Mouse (Mus musculus) thymus, postnatal 0 days (tissue): Measurements from ENCODE around the gene Nt5dc3. TPM values are rescaled to one million over a fixed set of nuclear protein-coding genes. Genes with fewer than 3 reads are reported as not detected.

Source experiments
- DNase-seq: peaks from one replicate; pipeline ENCODE4 v3.0.0-alpha.2; 2015; ENCODE audit warnings: low spot score
- polyA plus RNA-seq: library from polyadenylated mRNA; unstranded; fragments of >200 nt; fragmentation: Nextera tagmentation; extraction: Ambion mirVana; gene quantifications from 2 replicates; pipeline ENCODE4 v1.2.1, GENCODE M21; 2015

Gene Nt5dc3
- polyA plus RNA-seq, 1 experiment from 2014 or later, result 0.61 TPM

DNA sequence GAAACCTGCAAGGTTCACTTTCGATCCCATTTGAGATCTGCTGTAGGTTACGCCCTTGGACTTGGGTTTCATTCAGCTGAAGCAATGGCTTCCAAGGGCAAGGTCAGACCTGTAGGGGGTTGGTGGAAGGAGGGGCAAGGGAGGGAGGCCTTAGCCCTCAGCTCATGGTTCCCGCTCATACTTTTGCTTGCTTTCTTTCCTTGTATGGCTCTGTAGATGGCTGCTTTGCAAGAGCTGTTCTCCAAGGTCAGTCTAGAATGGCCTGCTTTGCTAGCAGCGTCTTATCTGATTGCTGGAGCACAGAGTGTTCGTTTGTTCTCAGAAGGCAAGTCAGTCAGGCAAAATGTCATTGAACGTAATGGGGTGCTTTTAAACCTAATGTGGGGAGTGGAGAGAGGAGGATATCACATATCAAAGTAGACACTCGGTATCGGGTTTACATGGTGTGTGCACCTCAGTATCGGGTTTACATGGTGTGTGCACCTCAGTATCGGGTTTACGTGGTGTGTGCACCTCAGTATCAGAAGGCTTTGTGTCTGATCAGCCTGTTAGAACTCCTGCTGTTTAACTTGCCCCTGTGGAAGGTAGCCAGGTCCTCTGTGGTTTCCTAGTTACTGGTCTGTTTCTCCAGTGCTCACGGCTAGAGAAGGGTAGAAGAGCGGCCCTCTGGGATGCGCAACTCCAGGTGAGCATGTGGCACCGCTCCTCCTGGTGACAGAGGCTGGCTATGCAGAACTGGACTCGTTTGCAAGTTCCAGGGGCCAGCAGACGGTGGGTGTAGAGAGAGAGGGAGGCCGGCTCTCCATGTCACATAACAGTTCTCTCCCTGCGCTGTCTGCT is 35.7 kb downstream of the Nt5dc3 start:
- DNase-seq, result no peak

DNA sequence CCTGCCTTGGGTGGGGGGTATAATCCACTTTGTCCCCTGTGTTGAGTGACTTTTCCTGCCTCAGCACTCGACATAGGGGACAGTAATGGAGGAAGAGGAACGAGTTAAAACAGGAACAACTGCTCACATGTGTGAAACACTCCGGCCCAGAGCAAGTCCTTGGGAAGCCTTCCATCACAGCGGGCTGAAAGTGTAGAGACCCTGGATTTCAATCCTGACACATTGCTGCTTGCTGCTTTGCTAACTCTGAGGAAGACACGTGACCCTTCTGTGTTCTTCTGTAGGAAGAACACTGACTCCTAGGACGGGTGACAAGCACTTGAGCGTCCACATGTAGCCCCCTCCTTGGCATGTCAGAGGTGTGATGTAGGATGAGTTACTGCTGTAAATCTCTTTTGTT is 36.3 kb downstream of the Nt5dc3 start:
- DNase-seq, result no peak

DNA sequence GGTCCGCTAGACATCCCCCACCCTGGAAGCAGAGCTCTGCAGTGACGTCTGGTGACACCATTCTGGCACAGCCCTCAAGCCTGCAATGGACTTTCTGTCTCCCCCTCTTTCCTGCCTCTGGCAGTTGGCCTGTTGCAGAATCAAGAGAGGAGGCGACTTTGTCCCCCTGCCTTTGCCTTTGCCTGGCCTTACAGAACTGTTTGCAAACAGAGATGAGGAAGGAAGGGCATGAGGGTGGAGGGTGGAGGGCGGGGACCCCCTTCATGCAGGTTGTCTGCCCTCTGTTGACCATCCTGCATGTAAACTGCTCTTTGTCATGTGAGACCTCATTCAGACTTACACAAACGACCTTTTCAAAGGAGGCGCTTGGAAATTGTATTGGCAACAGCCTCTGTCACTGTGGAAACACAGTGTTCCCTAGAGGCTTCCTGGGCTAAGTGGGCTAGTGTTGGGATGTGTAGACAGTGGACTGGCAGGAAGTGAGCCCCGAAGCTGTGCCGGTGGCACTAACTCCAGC is 40.9 kb downstream of the Nt5dc3 start:
- DNase-seq, result no peak

DNA sequence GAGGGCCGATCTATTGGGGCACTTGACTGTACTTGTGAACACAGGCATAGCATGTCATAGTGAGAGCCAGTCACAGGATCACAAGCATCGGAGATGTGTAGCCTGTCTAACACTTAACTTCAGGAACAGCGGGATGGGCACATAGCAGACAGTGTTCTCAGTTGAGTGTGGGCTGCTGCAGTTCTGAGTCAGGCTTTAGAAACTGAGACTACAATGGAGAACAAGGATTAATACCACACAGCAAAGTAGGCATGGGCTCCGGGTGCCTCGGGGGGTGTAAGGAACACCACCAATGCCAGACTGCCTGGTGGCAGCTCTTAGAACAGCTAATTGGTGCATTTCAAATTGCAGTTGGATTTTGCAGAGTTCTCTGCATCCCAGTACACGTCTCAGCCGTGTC is 42.2 kb downstream of the Nt5dc3 start:
- DNase-seq, result no peak

DNA sequence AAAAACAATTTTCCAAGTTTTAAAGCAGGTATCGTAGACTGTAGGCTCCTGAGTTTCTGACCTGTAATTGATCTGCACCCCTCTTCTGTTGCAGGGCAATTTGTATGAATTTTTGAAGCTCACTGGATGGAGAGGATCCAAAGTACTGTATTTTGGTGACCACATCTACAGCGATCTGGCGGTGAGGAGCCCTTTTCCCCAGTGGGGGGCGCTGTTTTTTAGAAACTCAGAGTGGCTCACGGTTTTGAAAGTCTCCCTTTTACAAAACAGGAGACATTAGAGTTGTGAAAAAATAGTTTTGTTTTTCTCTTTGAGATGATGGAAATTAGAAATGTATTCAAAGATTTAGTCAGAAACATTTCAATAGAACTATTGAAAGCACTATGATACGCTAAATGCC is 45.3 kb downstream of the Nt5dc3 start:
- DNase-seq, result no peak

DNA sequence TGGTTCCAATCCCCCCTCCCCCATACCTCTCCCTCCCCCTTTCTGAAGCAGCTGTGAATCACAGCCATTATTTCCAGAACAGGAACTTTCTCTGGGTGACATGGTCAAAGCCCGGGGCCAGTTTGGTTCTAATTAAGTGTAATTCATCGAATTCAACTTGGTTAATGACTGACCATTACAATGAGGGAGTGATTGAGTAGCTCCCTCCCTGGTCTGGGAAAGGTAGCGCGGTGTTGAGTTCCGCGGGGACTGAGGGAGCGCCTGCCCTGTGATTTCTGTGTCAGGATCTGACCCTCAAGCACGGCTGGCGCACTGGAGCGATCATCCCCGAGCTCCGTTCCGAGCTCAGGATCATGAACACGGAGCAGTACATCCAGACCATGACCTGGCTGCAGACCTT is 46.1 kb downstream of the Nt5dc3 start:
- DNase-seq, result no peak

DNA sequence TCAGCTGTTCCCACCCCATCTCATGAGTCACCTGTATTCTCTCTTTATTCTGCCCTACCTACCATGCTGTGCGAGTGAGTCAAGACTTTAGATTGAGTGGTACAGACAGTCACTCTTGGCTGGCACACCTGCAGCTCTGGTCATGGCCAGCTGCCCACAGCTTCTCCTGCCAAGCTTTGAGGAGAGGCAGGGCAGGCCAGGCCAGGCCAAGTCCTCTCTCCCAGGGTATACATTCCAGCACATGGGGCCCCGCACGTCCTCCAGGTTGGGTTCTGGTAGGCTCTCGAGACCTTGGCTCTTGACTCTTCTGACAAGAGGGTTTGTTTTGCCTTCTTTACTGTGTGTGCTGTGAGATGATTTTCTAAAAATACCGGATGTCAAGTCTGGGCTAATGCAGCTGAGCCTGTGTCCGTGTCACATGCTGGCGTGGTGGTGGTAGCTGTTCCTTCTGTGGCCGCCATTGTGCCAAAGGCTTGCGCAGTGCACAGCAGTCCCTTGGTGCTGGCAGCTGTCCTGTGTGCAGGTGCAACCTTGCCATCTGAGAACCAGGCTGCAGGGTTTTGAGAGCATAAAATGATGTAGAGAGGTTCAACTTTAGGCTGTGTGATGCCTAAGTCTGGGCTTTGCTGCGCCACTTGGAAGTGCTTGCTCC is 47.2 kb downstream of the Nt5dc3 start:
- DNase-seq, result no peak

DNA sequence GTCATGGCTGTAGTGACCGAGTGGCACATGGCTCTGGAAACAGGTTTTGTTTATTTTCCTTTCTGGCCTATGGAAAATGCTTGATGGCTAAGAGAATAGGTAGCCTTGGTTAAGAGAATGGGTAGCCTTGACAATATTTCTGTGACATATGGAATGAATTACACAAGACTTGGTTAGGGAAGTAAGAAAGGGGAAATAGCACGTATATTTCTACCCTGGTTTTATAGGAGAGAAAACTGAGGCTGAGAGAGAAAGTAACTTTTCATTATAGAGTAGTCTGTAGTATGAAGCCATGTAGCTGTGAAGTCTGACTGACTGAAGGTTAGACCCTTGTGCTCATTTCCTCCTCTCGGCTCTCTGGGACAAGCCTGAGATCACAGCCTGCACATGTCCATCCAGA is 48.1 kb downstream of the Nt5dc3 start:
- DNase-seq, result no peak

DNA sequence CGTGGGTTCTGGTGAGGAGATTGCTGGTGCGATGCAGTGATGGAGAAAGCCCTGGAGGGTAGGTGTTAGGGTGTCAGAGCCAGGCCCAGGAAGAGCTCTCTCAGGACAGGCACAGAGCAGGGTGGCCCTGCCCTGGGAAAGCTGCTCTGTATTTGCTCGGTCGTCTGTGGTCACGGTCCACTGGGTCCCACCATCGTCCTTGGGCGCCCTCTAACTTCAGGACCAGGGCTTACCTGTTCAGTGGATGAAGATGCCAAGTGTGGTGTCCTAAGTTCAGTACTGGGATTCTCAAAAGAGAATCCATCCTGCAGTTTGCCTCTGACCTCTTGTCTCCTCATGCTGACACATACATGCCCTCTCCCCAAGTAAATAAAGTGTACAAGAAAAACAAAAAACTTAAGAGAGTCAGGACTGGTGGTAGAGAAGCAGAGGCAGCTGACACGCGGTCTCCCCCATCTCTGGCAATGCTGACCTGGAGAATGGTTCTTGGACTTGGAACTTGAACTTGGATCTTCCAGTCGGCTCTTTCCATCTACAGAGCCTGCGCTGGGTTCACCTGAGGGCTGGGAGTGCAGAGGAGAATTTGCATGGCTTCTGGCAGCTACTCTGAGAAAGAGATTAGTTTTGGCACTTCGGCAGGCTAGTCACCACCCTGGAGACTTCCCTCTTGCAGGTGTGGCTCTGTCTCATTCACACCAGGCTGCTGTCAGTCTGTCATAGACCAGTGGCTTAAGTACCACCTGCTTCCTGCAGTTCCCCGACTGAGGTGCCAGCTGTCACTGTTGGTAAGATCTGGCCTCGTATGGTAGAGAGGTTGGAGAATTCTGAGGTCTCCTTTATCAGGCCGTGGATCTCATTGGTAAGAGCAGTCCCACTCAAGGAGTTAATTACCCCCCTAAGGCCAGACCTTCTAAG is 49.7 kb downstream of the Nt5dc3 start:
- peak; percentile 46 for DNase-seq

DNA sequence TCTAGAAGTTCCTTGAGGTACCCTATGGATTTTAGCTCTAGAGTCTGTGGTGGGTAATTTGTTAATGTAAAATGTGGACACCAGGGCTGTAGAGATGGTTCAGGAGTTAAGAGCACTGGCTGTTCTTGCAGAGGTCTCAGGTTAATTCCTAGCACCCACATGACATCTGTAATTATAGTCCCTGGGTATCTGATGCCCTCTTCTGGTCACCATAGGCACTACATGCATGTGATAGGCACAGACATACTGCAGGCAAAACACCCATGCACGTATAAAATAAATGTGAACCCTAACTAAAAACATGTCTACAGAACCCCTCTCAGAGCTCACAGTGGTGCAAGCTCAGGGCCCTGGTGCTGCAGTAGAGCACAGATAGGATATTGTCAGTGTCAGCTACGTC is 50.7 kb downstream of the Nt5dc3 start:
- no peak for DNase-seq

DNA sequence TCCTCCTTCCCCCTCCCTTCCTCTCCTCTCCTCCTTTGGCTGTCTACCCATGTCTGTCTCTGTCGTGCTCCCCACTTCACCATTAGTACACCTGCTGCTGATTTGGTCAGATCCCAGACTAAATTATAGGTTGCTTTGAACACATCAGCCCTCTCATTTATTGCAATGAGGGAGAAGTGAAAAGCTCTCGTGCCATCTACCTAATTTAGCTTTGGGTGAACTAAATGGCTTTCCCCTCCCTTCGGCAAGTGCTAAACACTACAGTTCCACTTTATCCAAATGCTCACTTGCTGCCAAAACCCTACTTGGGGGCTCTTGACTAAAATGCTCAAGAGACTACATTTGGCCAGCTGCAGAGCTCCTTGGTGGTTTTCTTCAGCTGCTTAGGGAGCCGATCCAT is 58.0 kb downstream of the Nt5dc3 start:
- no peak for DNase-seq

DNA sequence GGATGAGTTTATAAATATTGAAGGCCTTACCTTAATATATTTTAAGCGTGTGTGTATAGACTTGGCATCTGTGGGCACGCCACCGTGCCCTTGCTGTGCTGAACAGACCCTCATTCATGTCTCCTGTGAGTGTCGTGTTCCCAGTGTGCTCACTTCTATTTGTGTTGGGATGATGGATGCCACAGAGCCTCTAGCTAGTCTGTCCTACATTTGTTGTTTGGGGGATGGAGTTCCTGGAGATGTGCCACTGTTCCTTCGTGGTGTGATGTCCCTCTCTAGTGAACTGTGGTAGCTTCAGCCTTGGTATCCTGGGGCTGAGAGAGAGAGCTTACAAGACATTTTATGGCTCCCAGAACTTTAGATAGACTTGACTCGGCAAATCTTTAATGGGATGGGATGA is 60.0 kb downstream of the Nt5dc3 start:
- no peak for DNase-seq

DNA sequence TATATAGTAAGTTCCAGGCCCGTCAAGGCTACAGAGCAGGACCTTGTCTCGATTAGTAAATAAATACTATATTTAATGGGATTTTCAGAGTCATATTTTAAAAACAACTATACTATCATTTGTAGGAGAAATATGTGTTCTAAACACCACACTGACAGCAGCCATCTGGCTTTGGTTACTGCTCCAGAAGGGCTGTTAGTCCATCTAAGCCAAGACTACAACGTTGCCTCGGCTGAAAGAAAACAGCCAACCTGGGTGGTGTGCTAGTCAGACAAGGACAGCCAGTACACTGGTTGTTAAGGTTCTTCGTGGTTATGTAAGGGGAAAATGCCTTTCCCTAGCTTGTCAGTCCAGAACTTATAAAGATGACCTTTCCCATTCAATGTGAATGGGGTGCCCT is 63.9 kb downstream of the Nt5dc3 start:
- no peak for DNase-seq

DNA sequence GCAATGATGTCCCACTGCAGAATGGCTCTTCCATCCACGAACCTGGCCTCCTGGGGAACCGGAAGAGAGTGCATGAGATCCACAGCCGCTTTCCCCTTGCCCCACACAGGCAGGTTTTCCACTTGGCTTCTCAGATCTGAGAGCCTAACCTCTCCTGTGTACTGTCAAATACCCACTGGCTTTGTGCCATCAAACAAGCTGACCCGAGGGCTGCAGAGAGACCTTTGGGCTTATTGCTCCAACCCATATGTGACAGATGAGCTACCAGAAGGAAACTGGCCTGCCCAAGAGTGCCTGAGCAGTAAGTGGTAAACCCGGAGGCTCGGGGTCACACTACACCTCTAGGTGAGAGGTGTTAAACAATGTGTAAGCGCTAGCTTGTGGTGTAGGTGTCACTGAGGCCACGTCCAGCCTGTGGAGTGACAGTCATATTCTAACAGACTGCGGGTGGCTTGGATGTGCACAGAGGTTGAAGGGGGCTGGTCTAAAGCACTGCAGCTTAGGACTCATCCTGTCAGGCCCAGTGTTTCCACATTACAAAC is 68.2 kb downstream of the Nt5dc3 start:
- DNase-seq, result no peak

DNA sequence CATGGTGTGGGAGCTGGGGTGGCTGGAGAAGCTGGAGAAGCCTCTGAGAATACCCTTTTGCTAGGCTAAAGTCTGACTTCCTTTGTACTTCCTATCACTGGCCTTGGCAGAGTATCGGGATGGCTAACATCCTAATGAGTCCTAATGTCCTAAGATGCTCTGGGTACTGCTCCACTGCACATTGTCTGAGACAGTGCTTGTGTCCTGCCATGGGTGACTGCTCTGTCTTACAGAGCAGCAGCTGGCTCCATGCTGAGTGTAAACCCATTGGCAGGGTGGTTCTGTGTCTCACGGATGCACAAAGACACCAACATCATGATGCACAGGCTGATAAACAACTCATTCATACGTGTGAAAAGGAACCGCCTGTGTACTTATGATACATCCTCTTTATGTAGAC is 70.3 kb downstream of the Nt5dc3 start:
- DNase-seq, result no peak

DNA sequence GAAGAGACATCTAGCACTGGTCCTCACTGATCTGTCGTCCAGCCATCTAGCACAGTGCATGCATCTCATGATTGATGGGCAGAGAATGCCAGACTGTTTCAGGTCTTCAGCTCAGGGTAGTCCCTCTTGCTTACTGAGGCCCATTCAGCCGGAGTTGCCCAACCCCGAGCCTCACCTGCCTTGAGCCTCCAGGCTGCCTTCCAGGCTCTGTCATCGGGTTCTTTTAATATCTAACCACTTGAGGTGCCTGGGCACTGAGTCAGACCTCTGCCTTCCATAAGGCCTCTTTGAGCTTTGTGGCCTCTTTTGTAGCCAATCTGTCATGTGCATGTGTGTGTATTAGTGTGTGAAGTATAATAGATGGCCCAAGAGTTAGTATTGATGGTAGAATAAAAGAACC is 70.7 kb downstream of the Nt5dc3 start:
- DNase-seq, result no peak

DNA sequence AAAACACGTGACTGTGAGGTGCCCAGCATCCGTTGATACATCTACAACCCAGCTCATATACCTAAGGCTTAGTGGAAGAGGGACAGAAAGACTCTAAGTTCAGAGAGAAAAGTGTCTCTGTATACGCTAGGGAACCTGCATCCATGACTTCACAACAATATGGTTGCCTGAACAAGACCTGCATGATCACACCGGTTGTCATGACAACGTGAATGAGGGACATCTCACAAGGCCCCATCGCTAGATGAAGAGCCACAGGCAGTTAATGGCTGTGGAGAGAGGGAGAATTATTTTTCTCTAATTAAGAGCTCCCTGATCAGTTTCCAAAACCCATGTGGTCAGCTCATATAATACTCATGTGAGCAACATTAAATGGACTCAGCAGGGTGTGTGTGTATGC is 73.4 kb downstream of the Nt5dc3 start:
- no peak for DNase-seq

DNA sequence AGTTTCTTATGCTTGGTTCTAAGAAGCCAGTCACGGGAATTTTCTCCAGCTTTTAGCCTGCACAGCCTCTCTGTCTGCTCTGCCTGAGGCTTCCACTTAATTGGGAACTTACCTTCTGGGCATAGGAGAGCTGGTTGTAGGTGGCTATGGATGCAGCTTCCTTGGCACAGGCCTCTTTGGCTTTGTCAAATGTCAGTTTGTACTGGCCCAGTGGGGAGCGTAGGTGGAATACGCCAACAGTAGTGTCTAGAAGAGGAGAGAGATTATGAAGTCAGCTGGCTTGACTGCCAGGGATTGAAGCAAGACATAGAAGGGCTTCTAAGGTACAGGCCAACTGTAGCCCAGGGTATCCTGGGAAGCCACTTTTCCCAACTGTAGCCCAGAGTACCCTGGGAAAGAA is 74.6 kb downstream of the Nt5dc3 start:
- DNase-seq, result no peak

DNA sequence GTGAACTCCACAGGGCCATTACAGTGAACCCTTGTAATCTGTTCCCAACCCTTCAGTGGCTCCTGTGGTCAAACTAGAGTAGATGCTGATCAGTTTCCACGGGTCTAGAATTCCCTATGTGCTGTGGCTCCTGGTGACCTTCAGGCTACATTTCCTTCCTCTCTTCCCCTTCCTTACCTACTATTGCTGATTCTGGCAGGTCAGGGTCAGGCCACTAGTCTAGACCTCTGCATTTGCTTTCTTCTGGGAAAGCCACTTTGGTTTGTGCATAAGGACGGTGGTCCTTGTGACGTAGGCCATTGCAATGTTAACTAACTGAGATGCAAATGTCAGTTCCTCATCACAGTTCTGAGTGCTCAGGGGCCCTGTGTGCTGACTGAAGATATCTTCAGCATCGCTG is 81.6 kb downstream of the Nt5dc3 start:
- DNase-seq, result no peak

DNA sequence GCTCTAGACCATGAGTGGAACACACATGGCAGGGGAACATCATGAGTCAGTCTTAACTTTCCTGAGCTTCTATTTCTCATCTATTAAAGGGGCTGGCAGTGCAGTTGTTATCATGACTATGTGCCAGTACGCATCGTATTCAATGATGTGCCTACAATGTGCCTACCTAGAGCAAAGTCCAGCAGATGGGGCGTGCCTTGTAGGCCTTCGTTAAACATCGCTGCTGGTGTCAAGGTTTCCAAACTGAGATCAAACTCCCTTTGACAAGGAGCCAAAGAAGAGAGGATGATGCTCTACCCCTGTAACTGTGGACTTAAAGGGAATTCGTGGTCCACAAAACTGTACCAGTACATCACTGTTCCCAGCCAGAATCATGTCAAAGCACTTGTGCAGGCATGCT is 83.7 kb downstream of the Nt5dc3 start:
- DNase-seq, result no peak

DNA sequence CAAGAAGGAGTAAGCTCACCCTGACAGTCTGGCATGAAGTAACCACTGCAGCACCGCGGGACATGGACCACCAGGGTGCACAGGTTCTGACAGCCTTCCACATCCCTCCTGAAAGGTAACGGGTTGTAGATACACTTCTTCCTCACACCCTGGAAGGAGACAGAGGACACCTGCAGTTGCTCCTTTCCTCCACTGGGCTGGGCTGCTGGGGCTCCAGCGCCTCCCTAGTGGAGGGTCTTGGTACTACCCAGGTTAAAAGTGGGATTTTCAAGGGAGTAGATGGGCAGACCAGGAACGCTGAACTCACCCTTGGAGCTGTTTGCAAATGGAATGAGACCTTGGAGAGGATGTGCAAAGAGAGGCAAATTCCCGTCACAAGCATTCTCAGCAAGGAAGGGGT is 84.6 kb downstream of the Nt5dc3 start:
- DNase-seq, result no peak

DNA sequence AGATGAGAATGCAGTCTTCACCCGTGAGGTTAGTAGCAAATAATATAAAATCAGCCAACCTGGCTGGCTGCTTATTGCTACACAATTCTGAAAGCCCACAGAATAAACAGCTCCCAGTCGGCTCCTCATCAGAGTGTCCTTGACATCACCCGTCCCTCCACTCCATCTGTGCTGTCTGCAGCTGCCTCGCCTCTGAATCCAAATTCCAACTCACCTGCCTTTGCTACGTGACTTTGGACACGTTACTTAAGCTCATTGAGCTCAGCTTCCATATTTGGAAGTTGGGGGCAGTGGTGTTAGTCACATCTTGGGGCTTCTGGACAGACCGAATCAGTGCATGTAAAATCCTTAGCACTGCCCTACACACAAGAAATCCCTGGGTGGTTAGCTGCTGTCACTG is 93.3 kb downstream of the Nt5dc3 start:
- DNase-seq, result no peak
